Comparison of ENCODE assay signal across 8 mouse cellular contexts in the genomic region with DNA sequence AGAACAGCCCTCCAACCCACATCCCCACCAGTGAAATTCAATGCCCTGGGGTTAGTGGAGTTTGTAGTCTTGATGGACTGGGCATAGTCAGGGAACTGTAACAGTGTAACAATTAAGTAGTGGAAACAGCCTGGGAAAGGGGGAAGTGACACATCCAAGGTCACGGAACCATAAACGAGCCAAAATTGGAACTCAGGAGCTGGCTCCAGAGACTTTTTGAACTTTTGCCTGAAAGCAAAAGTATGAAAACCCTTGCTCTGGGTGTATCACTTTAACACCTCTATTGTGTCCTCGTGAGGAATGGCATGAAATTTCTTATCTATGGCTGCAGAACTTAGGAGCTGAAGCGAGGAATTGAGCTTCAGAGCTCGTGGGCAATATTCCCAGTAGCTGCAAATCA. TPM values are rescaled to one million over a fixed set of nuclear protein-coding genes. Genes with fewer than 3 reads are reported as not detected.
DNase-seq lines count a peak whose midpoint lies in the region; ATAC-seq and TF ChIP-seq lines count a peak whose summit lies in the region.
"Had no signal": no experiment of that assay in that cellular context is flagged by ENCODE, and none has a peak within 500 bp of the region (broad histone marks: within the 10 kb centered on the region; RNA-seq: fewer than 3 reads in every experiment).

No protein-coding gene starts in this region.

- 34% methylated on average over 5 of the region's 5 CpGs for WGBS in kidney, postnatal 0 days
- 79% methylated on average over 5 of the region's 5 CpGs for WGBS in embryonic facial prominence, embryonic 13.5 days
- 52% methylated on average over 5 of the region's 5 CpGs for WGBS in intestine, embryonic 15.5 days
- WGBS in neural tube, embryonic 13.5 days = 86% methylated on average over 5 of the region's 5 CpGs

- H3K36me3 ChIP-seq in kidney, postnatal 0 days (ENCODE audit: insufficient read depth, low read length) = no peaks in the 10 kb centered on the region
- no peaks in the 10 kb centered on the region for H3K36me3 ChIP-seq in embryonic facial prominence, embryonic 13.5 days
- H3K36me3 ChIP-seq in intestine, embryonic 15.5 days = no peaks in the 10 kb centered on the region
- H3K36me3 ChIP-seq in neural tube, embryonic 13.5 days = no peaks in the 10 kb centered on the region

- no peaks in the 10 kb centered on the region for H3K27me3 ChIP-seq in kidney, postnatal 0 days (ENCODE audit: insufficient read depth, low read length)
- no peaks in the 10 kb centered on the region for H3K27me3 ChIP-seq in embryonic facial prominence, embryonic 13.5 days
- no peaks in the 10 kb centered on the region for H3K27me3 ChIP-seq in intestine, embryonic 15.5 days (replicated peaks)
- no peaks in the 10 kb centered on the region for H3K27me3 ChIP-seq in neural tube, embryonic 13.5 days

- intact Hi-C loops in gastrocnemius, postnatal 36 days (cut with DNase I) = no loop called here

- H3K9me3 ChIP-seq in kidney, postnatal 0 days (replicated peaks; ENCODE audit: low read length) = no peaks in the 10 kb centered on the region
- H3K9me3 ChIP-seq in embryonic facial prominence, embryonic 13.5 days = no peaks in the 10 kb centered on the region
- no peaks in the 10 kb centered on the region for H3K9me3 ChIP-seq in intestine, embryonic 15.5 days
- no peaks in the 10 kb centered on the region for H3K9me3 ChIP-seq in neural tube, embryonic 13.5 days

- peaks cover 29% of the 10 kb centered on the region for H3K4me1 ChIP-seq in kidney, postnatal 0 days (replicated peaks; ENCODE audit: insufficient read depth, low read length)
- peaks cover 29% of the 10 kb centered on the region for H3K4me1 ChIP-seq in embryonic facial prominence, embryonic 13.5 days
- peaks cover 24% of the 10 kb centered on the region for H3K4me1 ChIP-seq in intestine, embryonic 15.5 days (replicated peaks)
- peaks cover 46% of the 10 kb centered on the region for H3K4me1 ChIP-seq in neural tube, embryonic 13.5 days (replicated peaks)

- H3K9ac ChIP-seq in kidney, postnatal 0 days (ENCODE audit: low read depth, low read length) = peak overlapping the region; percentile 4; the same call in 1 of the 2 replicates
- peak overlapping the region; percentile 96 for H3K9ac ChIP-seq in embryonic facial prominence, embryonic 13.5 days
- peak overlapping the region; percentile 86; the same call in 1 of the 2 replicates for H3K9ac ChIP-seq in intestine, embryonic 15.5 days
- peak overlapping the region; percentile 92; the same call in 1 of the 2 replicates for H3K9ac ChIP-seq in neural tube, embryonic 13.5 days

- no peak for ATAC-seq in kidney, postnatal 0 days (replicated peaks; ENCODE audit: low FRiP score, low read depth)
- ATAC-seq in embryonic facial prominence, embryonic 13.5 days (ENCODE audit: insufficient number of reproducible peaks, insufficient read depth, low FRiP score, low TSS enrichment, low read depth) = no peak
- ATAC-seq in intestine, embryonic 15.5 days = no peak
- ATAC-seq in neural tube, embryonic 13.5 days (ENCODE audit: low read depth) = no peak

- peak overlapping the region; percentile 83; the same call in 1 of the 2 replicates for H3K4me3 ChIP-seq in kidney, postnatal 0 days (replicated peaks; ENCODE audit: low read depth, low read length)
- H3K4me3 ChIP-seq in embryonic facial prominence, embryonic 13.5 days = peak overlapping the region; percentile 83
- peak overlapping the region; percentile 73; the same call in 1 of the 2 replicates for H3K4me3 ChIP-seq in intestine, embryonic 15.5 days (replicated peaks)
- peak overlapping the region; percentile 83 for H3K4me3 ChIP-seq in neural tube, embryonic 13.5 days

- H3K4me2 ChIP-seq in kidney, postnatal 0 days (ENCODE audit: low read length) = peak overlapping the region; percentile 81
- H3K4me2 ChIP-seq in embryonic facial prominence, embryonic 13.5 days = peak overlapping the region; percentile 92
- peak overlapping the region; percentile 67 for H3K4me2 ChIP-seq in intestine, embryonic 15.5 days (replicated peaks)
- peak overlapping the region; percentile 96 for H3K4me2 ChIP-seq in neural tube, embryonic 13.5 days

- DNase-seq in kidney, postnatal 0 days (ENCODE audit: low spot score) = no peak
- no peak for DNase-seq in kidney, postnatal 36 days
- DNase-seq in retina, embryonic 14.5 days (ENCODE audit: low spot score) = no peak
- no peak for DNase-seq in gastrocnemius, postnatal 36 days

- H3K27ac ChIP-seq in kidney, postnatal 0 days = peak overlapping the region; percentile 96
- H3K27ac ChIP-seq in embryonic facial prominence, embryonic 13.5 days = no peak overlapping the region
- H3K27ac ChIP-seq in intestine, embryonic 15.5 days = 0 out of 2 replicates have a peak overlapping the region, but pooled peaks have one; percentile 96
- H3K27ac ChIP-seq in neural tube, embryonic 13.5 days (replicated peaks) = no peak overlapping the region

- TF ChIP-seq CTCF in kidney, postnatal 0 days (IDR thresholded peaks at IDR 0.05; ENCODE audit: low read depth) = no peak

RNA-seq across cellular contexts. Expression of a gene that starts 1.6 kb away (rescaled TPM):
- 60.1 and 72.0 TPM in 2 replicates for polyA plus RNA-seq in kidney, postnatal 0 days (2015; fragmentation: Nextera tagmentation; extraction: Ambion mirVana)
- polyA plus RNA-seq in embryonic facial prominence, embryonic 13.5 days (2015; fragmentation: Nextera tagmentation; extraction: Ambion mirVana) = 21.2 and 28.0 TPM in 2 replicates
- polyA plus RNA-seq in intestine, embryonic 15.5 days (2015; fragmentation: Nextera tagmentation; extraction: Ambion mirVana) = 27.4 and 29.8 TPM in 2 replicates
- polyA plus RNA-seq in neural tube, embryonic 13.5 days (2015; fragmentation: Nextera tagmentation; extraction: Ambion mirVana) = 23.0 and 23.7 TPM in 2 replicates
- 10 to 100 TPM; 26.1 to 29.2 TPM for total RNA-seq in gastrocnemius, postnatal 36 days (2021)

RNA-seq across cellular contexts. Expression of a gene that starts 17.9 kb away (rescaled TPM):
- polyA plus RNA-seq in kidney, postnatal 0 days (2015; fragmentation: Nextera tagmentation; extraction: Ambion mirVana) = 66.2 and 66.3 TPM in 2 replicates
- 69.5 and 76.0 TPM in 2 replicates for polyA plus RNA-seq in embryonic facial prominence, embryonic 13.5 days (2015; fragmentation: Nextera tagmentation; extraction: Ambion mirVana)
- polyA plus RNA-seq in intestine, embryonic 15.5 days (2015; fragmentation: Nextera tagmentation; extraction: Ambion mirVana) = 43.2 and 43.4 TPM in 2 replicates
- 71.4 and 81.0 TPM in 2 replicates for polyA plus RNA-seq in neural tube, embryonic 13.5 days (2015; fragmentation: Nextera tagmentation; extraction: Ambion mirVana)
- total RNA-seq in gastrocnemius, postnatal 36 days (2021) = 1 to 10 TPM; 7.2 to 8.3 TPM

RNA-seq across cellular contexts. Expression of a gene that starts 42.7 kb away (rescaled TPM):
- not detected in 2 replicates for polyA plus RNA-seq in kidney, postnatal 0 days (2015; fragmentation: Nextera tagmentation; extraction: Ambion mirVana)
- polyA plus RNA-seq in embryonic facial prominence, embryonic 13.5 days (2015; fragmentation: Nextera tagmentation; extraction: Ambion mirVana) = not detected in 2 replicates
- not detected in 2 replicates for polyA plus RNA-seq in intestine, embryonic 15.5 days (2015; fragmentation: Nextera tagmentation; extraction: Ambion mirVana)
- polyA plus RNA-seq in neural tube, embryonic 13.5 days (2015; fragmentation: Nextera tagmentation; extraction: Ambion mirVana) = not detected in 2 replicates
- total RNA-seq in gastrocnemius, postnatal 36 days (2021) = not detected
- polyA plus RNA-seq: brain, embryonic 14.5 days had no signal

Comparison
In these comparisons a context has a peak if more than half of its experiments do, and no peak if none do; other contexts are left out.
1. H3K27ac ChIP-seq: peak in kidney, postnatal 0 days (single experiment) and intestine, embryonic 15.5 days (single experiment); none in embryonic facial prominence, embryonic 13.5 days (single experiment) and neural tube, embryonic 13.5 days (single experiment).
2. H3K9ac ChIP-seq: peak in every context shown above with its lines; median percentile 96 in embryonic facial prominence, embryonic 13.5 days; 92 in neural tube, embryonic 13.5 days; 86 in intestine, embryonic 15.5 days; 4 in kidney, postnatal 0 days.
3. Peak in every context shown above with its lines, with median percentiles within 50 percentile points of each other: H3K4me2 ChIP-seq and H3K4me3 ChIP-seq.